Mouse (Mus musculus) heart, postnatal 36 days (tissue): Measurements from ENCODE around the gene Tnr. TPM values are rescaled to one million over a fixed set of nuclear protein-coding genes. Genes with fewer than 3 reads are reported as not detected.

Experiments
- DNase-seq, 2 experiments: peaks; one replicate each; pipeline ENCODE4 v3.0.0; 2021 to 2022
- intact Hi-C: fragments of 180-260 bp; cut with DNase I; formaldehyde crosslinking; loops from one replicate; pipeline ENCODE4 v1.15.1; 2025
- total RNA-seq, 2 experiments: library from RNA; stranded (reverse); gene quantifications; 2 replicates each; pipeline ENCODE4 v1.2.3; 2021

Tnr gene
- total RNA-seq, 2 experiments from 2014 or later, result 0.17 to 0.68 TPM

DNA sequence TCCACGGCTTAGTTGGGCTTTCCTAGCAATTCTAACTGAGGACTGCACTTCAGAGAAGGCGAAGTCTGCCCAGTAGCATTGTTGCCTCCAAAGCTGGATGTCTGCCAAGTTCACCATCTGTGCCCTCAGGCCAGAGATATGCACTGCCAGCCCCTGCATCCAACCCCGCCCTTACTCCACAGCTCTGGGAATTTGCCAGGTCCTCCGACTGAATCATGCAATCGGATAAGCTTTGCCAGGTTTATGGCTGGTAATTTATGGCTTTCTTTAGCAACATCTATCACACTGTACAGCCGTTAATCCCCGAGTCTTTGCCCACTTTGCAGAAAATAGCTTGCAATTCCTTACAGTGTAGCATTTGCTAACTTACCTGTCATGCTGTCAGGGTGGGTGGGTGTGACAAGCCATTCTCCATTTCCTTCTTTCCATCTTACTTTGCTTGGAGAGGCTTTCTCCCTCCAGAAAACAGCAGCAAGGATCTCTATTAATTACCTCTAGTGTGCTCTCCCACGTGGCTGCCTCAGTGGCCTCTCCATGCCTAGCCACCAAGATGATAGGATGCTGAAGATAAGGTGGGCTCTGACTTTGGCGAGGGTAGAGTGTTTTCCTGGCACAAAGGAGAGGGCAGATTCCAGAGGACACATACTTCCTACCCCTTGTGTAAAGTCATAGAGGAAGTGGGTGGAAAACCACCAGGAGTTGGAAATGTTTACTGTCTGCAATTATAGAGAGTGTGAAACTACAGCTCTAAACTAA is 163.1 kb downstream of the Tnr start:
- peak; percentile 39 to 43 for DNase-seq
- intact Hi-C loops, result no loop called here

- intact Hi-C loops, result no loop called here
- no peak for DNase-seq
These were observed 173.1 kb downstream of the Tnr start for GRCm38 (mm10) chr1:159696717-159697116.

DNA sequence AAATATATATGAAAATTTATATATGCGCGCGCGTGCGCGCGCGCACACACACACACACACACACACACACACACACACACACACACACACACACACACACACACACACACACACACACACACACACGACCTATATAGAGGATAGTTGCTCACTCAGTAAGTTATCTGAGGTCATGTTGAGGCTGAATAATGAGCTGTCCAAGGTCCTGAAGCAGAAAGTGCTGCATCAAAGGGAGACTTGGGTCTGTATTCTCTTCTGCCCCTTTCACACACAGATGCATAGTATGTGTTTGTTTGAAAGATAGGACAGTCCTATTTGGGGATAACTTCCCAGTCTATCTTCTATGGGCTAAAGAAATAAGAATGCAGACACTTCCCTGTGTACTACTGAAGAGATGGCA is 178.5 kb downstream of the Tnr start:
- intact Hi-C loops, result no loop called here

GRCm38 (mm10) chr1:159704925-159705324 is 181.4 kb downstream of the Tnr start:
- intact Hi-C loops, result no loop called here
- no peak for DNase-seq

More for the DNA sequence above, 178.5 kb downstream of the Tnr start:
- DNase-seq, result no peak

DNA sequence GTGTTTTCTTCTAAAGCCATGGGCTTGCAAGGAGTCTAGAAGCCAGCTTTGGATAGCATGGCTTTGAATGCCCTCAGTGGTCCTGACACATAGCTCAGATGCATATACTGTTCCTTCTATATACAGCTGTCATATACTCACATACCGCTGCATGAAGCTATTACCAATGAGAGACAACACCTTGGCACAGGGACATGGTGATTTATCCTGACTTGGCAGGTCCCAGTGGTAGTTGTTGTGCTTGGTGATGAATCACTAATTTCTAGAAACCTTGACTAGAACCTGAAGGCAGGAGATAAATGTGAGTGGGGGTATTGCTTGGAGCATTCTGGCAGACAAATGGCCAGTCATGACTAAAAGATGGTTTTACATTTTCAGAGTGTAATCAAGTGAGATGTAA is 192.7 kb downstream of the Tnr start:
- DNase-seq, result no peak
- intact Hi-C loops, result no loop called here

DNA sequence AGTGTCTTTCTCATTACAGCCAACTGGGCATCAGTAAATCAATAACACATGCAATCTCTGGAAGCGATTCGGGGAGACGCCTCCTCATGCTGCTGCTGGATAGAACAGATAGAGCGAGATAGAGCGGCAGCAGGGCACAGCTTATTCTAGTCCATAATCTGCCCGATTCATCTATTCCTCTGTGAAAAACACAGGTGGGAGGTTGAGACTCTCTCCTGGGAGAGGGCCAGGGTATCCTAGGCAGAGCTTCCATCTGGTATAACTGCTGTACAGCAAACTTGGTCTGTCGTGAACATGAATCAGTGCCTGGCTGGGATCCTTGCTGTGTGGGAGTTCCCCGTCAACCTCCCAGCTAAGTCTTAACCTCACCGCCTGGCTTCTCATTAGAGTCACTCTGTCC is 193.4 kb downstream of the Tnr start:
- intact Hi-C loops, result no loop called here
- no peak for DNase-seq

DNA sequence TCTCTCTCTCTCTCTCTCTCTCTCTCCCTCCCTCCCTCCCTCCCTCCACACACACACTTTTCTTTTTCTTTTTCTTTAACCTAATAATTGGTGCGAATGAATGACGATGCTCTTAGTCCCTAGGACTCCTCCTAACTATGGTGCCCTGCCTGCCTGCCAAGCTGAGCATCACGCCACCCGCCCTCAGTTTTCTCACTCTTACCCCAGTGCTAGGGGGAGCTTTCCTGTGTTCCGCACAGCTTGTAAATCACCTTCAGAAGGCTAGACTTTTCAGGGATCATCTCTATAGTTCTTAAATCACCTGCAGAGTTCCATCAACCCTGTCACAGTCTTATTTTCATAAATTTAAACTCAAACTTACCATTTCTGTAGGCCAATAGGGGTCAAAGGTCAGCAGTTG is 200.2 kb downstream of the Tnr start:
- intact Hi-C loops, result no loop called here
- DNase-seq, result no peak

- intact Hi-C loops, result no loop called here
- no peak for DNase-seq
These were observed 205.7 kb downstream of the Tnr start for GRCm38 (mm10) chr1:159729270-159729669.

DNA sequence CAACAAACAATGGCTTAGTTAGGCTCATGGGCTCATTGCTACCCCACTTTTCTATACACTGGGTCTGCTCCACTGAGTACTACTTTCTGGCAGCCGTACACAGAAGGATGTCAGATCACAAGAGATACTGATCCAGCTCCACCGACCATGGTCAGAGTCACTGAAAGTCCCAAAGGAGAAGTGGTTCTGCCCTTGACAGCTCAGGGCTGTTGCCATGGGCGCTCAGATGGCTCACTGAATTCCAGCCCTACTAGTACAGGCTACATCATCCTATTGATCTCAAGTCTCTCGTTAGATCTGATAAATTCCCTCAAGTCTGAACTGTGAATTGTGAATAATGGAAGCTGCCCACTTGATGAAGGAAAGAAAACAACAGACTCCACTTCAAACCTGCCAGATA is 207.3 kb downstream of the Tnr start:
- DNase-seq, result no peak
- intact Hi-C loops, result no loop called here

DNA sequence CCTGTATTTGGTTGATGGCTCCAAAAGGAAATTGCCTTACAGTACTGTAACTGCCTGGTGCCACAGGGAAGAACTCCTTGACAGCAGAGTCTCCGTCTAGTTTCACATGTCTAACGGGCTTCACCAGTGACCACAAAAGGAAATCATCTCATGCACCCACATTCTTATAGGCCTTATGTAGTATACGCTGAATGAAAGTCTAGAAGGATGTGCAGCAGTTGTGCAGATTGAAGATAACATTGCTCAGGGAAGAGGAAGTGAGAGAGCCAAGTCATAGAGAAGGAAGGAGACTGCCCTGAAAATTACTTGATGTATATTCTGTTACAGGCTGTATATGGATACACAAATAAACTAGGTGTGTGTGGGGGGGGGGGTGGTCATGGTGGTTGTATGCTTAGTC is 211.5 kb downstream of the Tnr start:
- no peak for DNase-seq
- intact Hi-C loops, result no loop called here

DNA sequence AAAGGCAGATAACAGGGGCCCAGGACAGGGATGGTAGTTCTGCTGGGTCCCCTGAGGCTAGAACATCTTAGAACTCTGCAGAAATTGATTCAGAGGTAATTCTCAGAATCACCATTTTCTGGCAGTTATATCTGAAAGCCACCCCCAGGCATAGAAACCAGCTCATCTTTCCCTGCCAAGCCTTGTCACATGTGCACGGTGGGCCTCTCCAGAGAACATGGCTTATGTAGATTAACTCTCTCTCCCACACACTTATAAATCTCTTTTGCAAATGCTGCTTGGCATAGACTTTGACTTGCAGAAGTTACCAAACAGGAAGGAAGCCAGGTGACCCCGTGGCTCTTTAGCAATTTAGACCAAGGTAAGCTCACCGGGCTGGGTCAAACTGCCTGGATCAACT is 215.9 kb downstream of the Tnr start:
- no peak for DNase-seq
- intact Hi-C loops, result no loop called here

- no peak for DNase-seq
- intact Hi-C loops, result no loop called here
These were observed 217.9 kb downstream of the Tnr start for GRCm38 (mm10) chr1:159741237-159742002.

DNA sequence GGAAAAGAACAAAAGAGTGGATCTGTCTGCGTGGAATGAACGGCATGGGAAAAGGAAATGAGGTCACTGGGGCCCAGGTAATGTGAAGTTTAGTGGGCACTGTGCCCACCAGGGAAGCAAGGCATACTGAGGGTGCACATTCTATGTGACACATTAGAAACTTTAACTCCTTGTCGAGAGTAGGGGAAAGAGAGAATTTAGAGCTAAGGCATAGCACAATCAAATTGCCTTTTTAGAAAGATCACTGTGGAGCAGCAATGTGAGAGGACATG is 218.4 kb downstream of the Tnr start:
- intact Hi-C loops, result no loop called here
- no peak for DNase-seq

- intact Hi-C loops, result no loop called here
- DNase-seq, result no peak
These were observed 220.2 kb downstream of the Tnr start for GRCm38 (mm10) chr1:159743744-159744253.

GRCm38 (mm10) chr1:159745311-159745710 is 221.7 kb downstream of the Tnr start:
- no peak for DNase-seq
- intact Hi-C loops, result no loop called here

DNA sequence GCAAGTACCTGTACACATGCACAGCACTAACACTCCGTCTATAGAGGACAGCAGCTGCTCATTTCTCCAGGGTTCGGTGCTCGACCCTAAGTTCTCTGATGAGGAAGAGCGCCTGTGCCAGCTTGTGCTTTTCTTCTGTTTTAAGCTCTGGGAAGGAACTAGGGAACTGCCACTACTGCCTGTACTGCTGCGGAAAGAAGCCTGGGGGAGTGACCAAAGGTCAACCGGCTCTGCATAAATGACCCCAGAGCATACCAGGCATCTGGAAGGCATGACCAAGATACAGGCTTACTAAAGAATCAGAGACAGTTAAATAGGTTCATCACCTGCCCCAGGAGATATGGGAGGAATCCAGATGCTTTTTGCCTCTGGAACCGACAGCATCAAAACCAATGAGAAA is 224.4 kb downstream of the Tnr start:
- DNase-seq, result no peak
- intact Hi-C loops, result no loop called here

DNA sequence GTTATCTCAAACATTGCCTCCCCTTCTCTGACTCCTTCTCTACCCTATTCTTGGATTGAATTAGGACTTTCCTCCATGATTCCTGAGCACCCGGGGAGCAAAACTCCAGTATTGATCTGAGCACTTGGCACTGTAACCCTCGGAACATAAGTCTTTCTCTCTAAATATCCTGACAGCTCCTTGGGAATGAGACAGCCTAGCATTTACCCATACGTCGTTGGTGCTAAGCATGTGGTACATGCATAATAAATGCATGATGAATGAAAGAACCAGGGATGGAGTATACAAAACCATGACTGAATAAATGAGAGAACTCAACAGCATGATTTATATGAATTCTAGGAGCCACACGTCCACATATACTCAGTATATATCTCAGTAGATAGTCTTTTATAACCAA is 226.8 kb downstream of the Tnr start:
- intact Hi-C loops, result no loop called here
- DNase-seq, result no peak

GRCm38 (mm10) chr1:159750876-159751275 is 227.3 kb downstream of the Tnr start:
- intact Hi-C loops, result no loop called here
- DNase-seq, result no peak

DNA sequence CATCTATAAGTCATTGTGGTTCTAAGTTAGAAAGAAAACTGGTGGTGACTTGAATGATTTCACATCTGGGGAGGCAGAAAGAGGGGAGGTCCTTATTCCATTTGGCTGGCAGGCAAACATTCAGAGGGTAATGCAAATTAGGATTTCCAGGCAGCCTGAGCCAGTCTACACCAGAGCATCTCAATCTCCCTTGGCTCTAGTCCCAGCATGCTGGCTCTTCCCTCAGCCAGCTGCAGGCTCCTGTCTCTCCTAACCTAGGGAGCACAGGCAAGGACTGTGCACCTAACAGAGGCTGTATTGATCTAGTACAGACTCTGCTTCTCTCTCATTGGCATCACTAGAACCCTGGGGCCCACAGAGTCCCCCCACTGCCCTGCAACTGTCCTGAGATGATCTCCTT is 237.4 kb downstream of the Tnr start:
- intact Hi-C loops, result no loop called here
- DNase-seq, result no peak

- no peak for DNase-seq
- intact Hi-C loops, result no loop called here
These were observed 240.3 kb downstream of the Tnr start for GRCm38 (mm10) chr1:159763901-159764300.

- no peak for DNase-seq
- intact Hi-C loops, result no loop called here
These were observed 241.3 kb downstream of the Tnr start for GRCm38 (mm10) chr1:159764897-159765296.

GRCm38 (mm10) chr1:159769948-159770347 is 246.4 kb downstream of the Tnr start:
- intact Hi-C loops, result no loop called here
- DNase-seq, result no peak
